Mouse (Mus musculus) fat pad, adult 2 months (tissue): Measurements from ENCODE around the gene Foxp4.

Experiments
- DNase-seq: peaks from one replicate; pipeline ENCODE4 v3.0.0-alpha.2; 2011; ENCODE audit warnings: low read depth, low spot score; ENCODE audit errors: extremely low read depth

Foxp4 gene

GRCm38 (mm10) chr17:47899156-47899555, 25.3 kb downstream of the Foxp4 start:
- no peak for DNase-seq

- DNase-seq, result no peak
Measured at GRCm38 (mm10) chr17:47897956-47898752, 26.3 kb downstream of the Foxp4 start.

- no peak for DNase-seq
Measured at GRCm38 (mm10) chr17:47889727-47890126, 34.7 kb downstream of the Foxp4 start.

- no peak for DNase-seq
Measured at GRCm38 (mm10) chr17:47889267-47889666, 35.2 kb downstream of the Foxp4 start.

GRCm38 (mm10) chr17:47888641-47889040, 35.8 kb downstream of the Foxp4 start:
- DNase-seq, result no peak

- DNase-seq, result no peak
Measured at GRCm38 (mm10) chr17:47888155-47888455, 36.3 kb downstream of the Foxp4 start.

- DNase-seq, result no peak
Measured at GRCm38 (mm10) chr17:47887381-47888154, 36.9 kb downstream of the Foxp4 start.

- DNase-seq, result no peak
Measured at GRCm38 (mm10) chr17:47883099-47883498, 41.3 kb downstream of the Foxp4 start.

GRCm38 (mm10) chr17:47881330-47881729, 43.1 kb downstream of the Foxp4 start:
- DNase-seq, result no peak

GRCm38 (mm10) chr17:47879207-47879606, 45.2 kb downstream of the Foxp4 start:
- DNase-seq, result no peak

GRCm38 (mm10) chr17:47878378-47879089, 45.9 kb downstream of the Foxp4 start:
- no peak for DNase-seq

GRCm38 (mm10) chr17:47877715-47878377, 46.6 kb downstream of the Foxp4 start:
- DNase-seq, result no peak

GRCm38 (mm10) chr17:47876776-47877714, 47.4 kb downstream of the Foxp4 start:
- no peak for DNase-seq

- no peak for DNase-seq
Measured at GRCm38 (mm10) chr17:47873341-47873791, 51.1 kb downstream of the Foxp4 start.

- no peak for DNase-seq
Measured at GRCm38 (mm10) chr17:47872311-47873011, 52.0 kb downstream of the Foxp4 start.

GRCm38 (mm10) chr17:47869874-47870273, 54.6 kb downstream of the Foxp4 start:
- no peak for DNase-seq

GRCm38 (mm10) chr17:47866037-47866436, 58.4 kb downstream of the Foxp4 start:
- DNase-seq, result no peak

GRCm38 (mm10) chr17:47864496-47864895, 59.9 kb downstream of the Foxp4 start:
- DNase-seq, result no peak

- DNase-seq, result no peak
Measured at GRCm38 (mm10) chr17:47863437-47863836, 61.0 kb downstream of the Foxp4 start.
